Mouse (Mus musculus) heart, postnatal 4 days (tissue): ENCODE results near the gene Anxa6. TPM values are rescaled to one million over a fixed set of nuclear protein-coding genes. Genes with fewer than 3 reads are reported as not detected.

Source experiments
- total RNA-seq, 2 experiments: library from RNA; stranded (reverse); gene quantifications; 2 replicates each; pipeline ENCODE4 v1.2.3; 2021

The Anxa6 gene
- total RNA-seq, 2 experiments from 2014 or later: 355 to 365 TPM

Other genes starting within 250 kb of the Anxa6 start
- 10 to 100 TPM; 44.3 to 47.1 TPM for gene Cdc42se2, start 245.8 kb downstream of the Anxa6 start, total RNA-seq
- 10 to 100 TPM; 20.3 to 28.3 TPM for gene Lyrm7, start 172.5 kb downstream of the Anxa6 start, total RNA-seq
- 100 to 1,000 TPM; 364 to 393 TPM for gene Hint1, start 167.1 kb downstream of the Anxa6 start, total RNA-seq
- gene Gpx3, start 131.0 kb downstream of the Anxa6 start, total RNA-seq: 100 to 1,000 TPM; 153 to 177 TPM
- gene Tnip1, start 70.5 kb downstream of the Anxa6 start, total RNA-seq: 10 to 100 TPM; 29.5 to 33.7 TPM
- gene Ccdc69, start 44.7 kb upstream of the Anxa6 start, total RNA-seq: 10 to 100 TPM in 1 of 2 experiments, 1 to 10 TPM in 1; 9.2 to 12.2 TPM
- gene Gm2a, start 64.7 kb upstream of the Anxa6 start, total RNA-seq: 10 to 100 TPM; 12.4 to 13.1 TPM
- not detected for gene Slc36a3, start 118.3 kb upstream of the Anxa6 start, total RNA-seq
- gene Slc36a2, start 151.6 kb upstream of the Anxa6 start, total RNA-seq: 1 to 10 TPM; 2.9 to 3.7 TPM
- gene Slc36a1, start 170.9 kb upstream of the Anxa6 start, total RNA-seq: 10 to 100 TPM; 11.6 to 12.0 TPM